Mouse (Mus musculus): ENCODE data around the gene Zc3h12c.
A peak's percentile ranks its signal among the peaks of the same experiment; 100 is the strongest.
"Not testable (repeated sequence)": the region's sequence is repeated elsewhere in the genome, so short reads cannot be mapped to it uniquely, and the experiment has no call there.

Gene Zc3h12c

GRCm38 (mm10) chr9:52098600-52098999, 69.8 kb downstream of the Zc3h12c start:
- peak; percentile 90 for DNase-seq

GRCm38 (mm10) chr9:52097386-52097785, 71.0 kb downstream of the Zc3h12c start:
- no peak for DNase-seq

GRCm38 (mm10) chr9:52095666-52096065, 72.7 kb downstream of the Zc3h12c start:
- no peak for DNase-seq

- DNase-seq, result no peak
Measured at GRCm38 (mm10) chr9:52094471-52094980, 73.8 kb downstream of the Zc3h12c start.

- no peak for DNase-seq
Measured at GRCm38 (mm10) chr9:52094016-52094415, 74.4 kb downstream of the Zc3h12c start.

- no peak for DNase-seq
Measured at GRCm38 (mm10) chr9:52093108-52093507, 75.3 kb downstream of the Zc3h12c start.

- no peak for DNase-seq
Measured at GRCm38 (mm10) chr9:52092311-52092710, 76.1 kb downstream of the Zc3h12c start.

- no peak for DNase-seq
Measured at GRCm38 (mm10) chr9:52091752-52092151, 76.6 kb downstream of the Zc3h12c start.

GRCm38 (mm10) chr9:52082414-52082813, 86.0 kb downstream of the Zc3h12c start:
- DNase-seq, result no peak

GRCm38 (mm10) chr9:52081979-52082378, 86.4 kb downstream of the Zc3h12c start:
- DNase-seq, result no peak

GRCm38 (mm10) chr9:52077692-52078091, 90.7 kb downstream of the Zc3h12c start:
- no peak for DNase-seq

- DNase-seq, result no peak
Measured at GRCm38 (mm10) chr9:52076089-52076488, 92.3 kb downstream of the Zc3h12c start.

- no peak for DNase-seq
Measured at GRCm38 (mm10) chr9:52072202-52072601, 96.2 kb downstream of the Zc3h12c start.

GRCm38 (mm10) chr9:52071352-52071751, 97.0 kb downstream of the Zc3h12c start:
- DNase-seq, result not testable (repeated sequence)

- DNase-seq, result no peak
Measured at GRCm38 (mm10) chr9:52070052-52070451, 98.3 kb downstream of the Zc3h12c start.

Data from kidney, postnatal 10 days (tissue).